Mouse (Mus musculus) liver, embryonic 14.5 days (tissue): ENCODE data around the gene Kcnq1. TPM values are rescaled to one million over a fixed set of nuclear protein-coding genes. Genes with fewer than 3 reads are reported as not detected.

Experiments
- ATAC-seq: fragments of 200-750 bp; cut with Nextera tagmentation; 2 replicates; pipeline ENCODE4 v1.8.0; 2017; ENCODE audit warnings: moderate number of reproducible peaks, mild to moderate bottlenecking, moderate library complexity; ENCODE audit not compliant: insufficient read depth
- DNase-seq, 3 experiments: peaks; one replicate each; pipeline ENCODE4 v3.0.0-alpha.2; 2012 to 2013; ENCODE audit warnings: low read depth in 3 of 3, low spot score in 3 of 3
- H3K27ac ChIP-seq: fragments of 300-500 bp; sonication (generic); 2 replicates; pipeline ENCODE4 v1.5.1; 2014; ENCODE audit warnings: moderate library complexity, mild to moderate bottlenecking, control low read depth, inconsistent platforms
- H3K27me3 ChIP-seq: fragments of 300-500 bp; sonication (generic); 2 replicates; pipeline ENCODE4 v1.6.1; 2014; ENCODE audit warnings: mild to moderate bottlenecking, low read length, moderate library complexity; ENCODE audit not compliant: control insufficient read depth, insufficient read depth
- H3K36me3 ChIP-seq: fragments of 300-500 bp; sonication (generic); replicated peaks from 2 replicates; pipeline ENCODE4 v1.6.1; 2014; ENCODE audit warnings: low read depth; ENCODE audit not compliant: control insufficient read depth, insufficient read depth
- H3K4me1 ChIP-seq, 2 experiments: fragments of 200-500 bp in 1 of 2; fragments of 300-500 bp in 1 of 2; sonication (generic) in 1 of 2; replicated peaks; 2 replicates each; pipeline ENCODE4 v1.6.1; 2012 to 2014; ENCODE audit warnings: antibody characterized with exemption in 1 of 2, inconsistent platforms in 1 of 2, low read length in 1 of 2; ENCODE audit not compliant: control insufficient read depth in 2 of 2, insufficient read depth in 2 of 2
- H3K4me2 ChIP-seq: fragments of 300-500 bp; sonication (generic); 2 replicates; pipeline ENCODE4 v1.6.1; 2014; ENCODE audit warnings: low read depth, mild to moderate bottlenecking, control low read depth, moderate library complexity
- H3K4me3 ChIP-seq, 2 experiments: fragments of 200-500 bp in 1 of 2; fragments of 300-500 bp in 1 of 2; sonication (generic) in 1 of 2; 2 replicates each; pipeline ENCODE4 v1.5.1; 2012 to 2014; ENCODE audit warnings: low read depth in 2 of 2, low read length in 2 of 2, mild to moderate bottlenecking in 2 of 2, control low read depth in 1 of 2, inconsistent platforms in 1 of 2, moderate library complexity in 1 of 2; ENCODE audit not compliant: insufficient read depth in 1 of 2
- H3K9ac ChIP-seq: fragments of 300-500 bp; sonication (generic); replicated peaks from 2 replicates; pipeline ENCODE4 v1.6.1; 2014; ENCODE audit warnings: mild to moderate bottlenecking, control low read depth, moderate library complexity
- H3K9me3 ChIP-seq: fragments of 300-500 bp; sonication (generic); 2 replicates; pipeline ENCODE4 v1.6.1; 2016; ENCODE audit warnings: low read length, mixed read lengths; ENCODE audit not compliant: control insufficient read depth
- CTCF ChIP-seq: IDR thresholded peaks from 2 replicates; pipeline ENCODE4 v1.5.1; 2016; ENCODE audit warnings: antibody characterized with exemption, low read depth, control low read depth
- EP300 ChIP-seq: IDR thresholded peaks from 2 replicates; pipeline ENCODE4 v1.6.1; 2016; ENCODE audit warnings: antibody characterized with exemption, low read depth
- WGBS: fragments of 180-500 bp; shearing (Covaris S2); extraction: QIAGEN DNeasy Blood & Tissue Kit; methylation state at CpG from one replicate; pipeline ENCODE4 v1.1.7; 2014; ENCODE audit not compliant: insufficient replicate concordance; 5-methylcytosine and 5-hydroxymethylcytosine counted together
- polyA plus RNA-seq, 2 experiments: library from polyadenylated mRNA; depleted of rRNA in 1 of 2; stranded (reverse) in 1 of 2; unstranded in 1 of 2; fragments of >200 nt; fragmentation: Nextera tagmentation in 1 of 2; extraction: Ambion mirVana in 1 of 2; gene quantifications; 2 replicates each; pipeline versions ENCODE4 v1.2.1 to v1.2.3; 2012 to 2014

Gene Kcnq1
- polyA plus RNA-seq, 2 experiments = 0.12 to 0.41 TPM

DNA sequence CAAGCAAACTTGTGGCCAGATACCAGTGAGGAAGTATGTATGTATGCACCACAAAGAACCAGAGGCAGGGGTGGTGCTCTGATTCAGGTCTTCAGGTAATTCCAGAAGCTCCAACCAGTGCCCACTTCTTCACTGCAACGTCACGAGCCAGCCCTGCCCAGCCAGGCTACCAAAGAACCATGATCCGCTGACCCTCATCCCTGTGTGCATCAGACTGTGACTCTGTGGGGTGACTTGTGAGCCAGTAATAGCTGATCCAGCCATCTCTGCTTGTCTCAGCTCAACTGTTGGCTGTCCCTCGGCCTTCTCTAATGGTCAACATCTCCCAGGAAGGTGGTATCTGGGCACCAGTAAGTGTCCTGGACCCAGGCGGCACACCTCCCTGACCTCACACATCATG lies 197.4 kb downstream of the Kcnq1 start:
- H3K4me3 ChIP-seq = no peak overlapping the region
- no peaks in the 10 kb centered on the region for H3K36me3 ChIP-seq
- H3K27ac ChIP-seq = no peak overlapping the region
- DNase-seq = no peak
- ATAC-seq = no peak
- 62% methylated on average over 5 of the region's 5 CpGs for WGBS
- H3K9ac ChIP-seq = no peak overlapping the region
- H3K9me3 ChIP-seq = no peaks in the 10 kb centered on the region
- TF ChIP-seq EP300 = no peak
- TF ChIP-seq CTCF = no peak
- no peaks in the 10 kb centered on the region for H3K27me3 ChIP-seq
- H3K4me2 ChIP-seq = no peak overlapping the region
- H3K4me1 ChIP-seq = no peaks in the 10 kb centered on the region

DNA sequence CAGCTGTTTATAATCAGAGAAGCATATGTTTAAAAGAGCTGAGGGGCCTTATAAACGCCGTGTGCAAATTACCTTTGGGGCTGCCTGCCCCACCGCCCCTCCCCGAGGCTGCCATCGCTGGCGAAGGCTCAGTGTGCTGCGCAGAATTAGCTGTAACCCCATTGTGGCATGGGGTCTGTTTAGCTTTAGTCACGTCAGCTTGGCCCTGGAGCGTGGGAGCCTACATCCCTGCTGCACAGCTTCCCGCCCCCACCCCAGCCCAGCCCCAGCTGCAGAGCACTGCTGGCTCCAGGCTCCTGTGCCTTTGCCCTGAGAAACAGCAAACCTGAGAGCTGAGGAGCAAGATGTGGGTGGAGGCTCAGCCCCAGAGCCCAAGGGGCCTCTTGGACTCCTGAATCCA lies 199.6 kb downstream of the Kcnq1 start:
- TF ChIP-seq EP300 (no peak), CTCF (no peak)
- H3K27me3 ChIP-seq = no peaks in the 10 kb centered on the region
- no peak overlapping the region for H3K9ac ChIP-seq
- ATAC-seq (no peak), DNase-seq (no peak)
- H3K27ac ChIP-seq = no peak overlapping the region
- 0 out of 4 replicates have a peak, but pooled peaks cover 0 to 3% of the 10 kb centered on the region in 2 experiments for H3K4me1 ChIP-seq
- no peaks in the 10 kb centered on the region for H3K36me3 ChIP-seq
- no peaks in the 10 kb centered on the region for H3K9me3 ChIP-seq
- H3K4me2 ChIP-seq = no peak overlapping the region
- no peak overlapping the region for H3K4me3 ChIP-seq
- 66% methylated on average over 10 of the region's 10 CpGs for WGBS

DNA sequence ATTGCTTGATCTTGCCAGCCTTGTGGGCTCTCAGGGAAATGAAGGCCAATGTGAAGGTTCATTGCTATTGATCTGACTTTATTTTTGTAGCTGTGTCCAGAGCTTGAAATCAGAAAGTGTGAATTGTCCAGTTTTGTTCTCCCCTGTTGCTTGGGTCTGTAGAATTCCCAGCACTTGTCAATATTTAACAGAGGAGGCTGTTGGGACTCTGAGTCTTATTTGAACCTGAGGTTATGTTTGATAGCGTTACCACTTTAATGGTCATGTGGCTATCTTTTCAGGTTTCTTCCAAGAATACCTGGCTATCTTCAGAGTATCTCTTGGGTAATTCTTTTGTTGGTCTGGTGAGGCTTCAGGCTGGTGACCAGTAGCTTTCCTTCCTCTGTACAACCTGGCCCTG lies 201.8 kb downstream of the Kcnq1 start:
- H3K36me3 ChIP-seq = no peaks in the 10 kb centered on the region
- ATAC-seq (no peak), DNase-seq (no peak)
- 62% methylated on average over 1 of the region's 1 CpGs for WGBS
- no peak overlapping the region for H3K9ac ChIP-seq
- no peaks in the 10 kb centered on the region for H3K27me3 ChIP-seq
- no peak overlapping the region for H3K27ac ChIP-seq
- no peak overlapping the region for H3K4me3 ChIP-seq
- no peaks in the 10 kb centered on the region for H3K9me3 ChIP-seq
- H3K4me1 ChIP-seq = 0 out of 4 replicates have a peak, but pooled peaks cover 0 to 4% of the 10 kb centered on the region in 2 experiments
- no peak overlapping the region for H3K4me2 ChIP-seq
- TF ChIP-seq EP300 (no peak), CTCF (no peak)

DNA sequence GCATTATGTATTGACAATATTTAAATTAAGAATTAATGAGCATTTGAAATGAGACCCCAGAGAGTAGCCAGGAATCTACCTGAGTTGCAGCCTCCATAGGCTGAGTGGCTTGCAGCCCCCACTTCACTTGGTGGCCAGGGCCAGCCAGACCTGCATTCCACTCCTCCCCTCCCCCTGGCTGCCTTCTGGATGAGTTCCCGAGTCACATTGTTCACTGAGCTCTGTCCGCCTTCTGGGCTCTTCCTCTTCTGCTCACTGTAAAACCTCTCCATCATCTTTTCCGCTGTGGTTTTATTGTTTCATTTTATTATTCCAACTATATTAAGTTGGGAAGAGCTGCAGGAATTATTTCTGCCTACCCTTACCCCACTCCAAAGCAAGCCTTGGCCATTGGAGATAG lies 204.1 kb downstream of the Kcnq1 start:
- no peak overlapping the region for H3K9ac ChIP-seq
- no peak overlapping the region for H3K27ac ChIP-seq
- TF ChIP-seq CTCF = no peak
- no peak for TF ChIP-seq EP300
- H3K36me3 ChIP-seq = no peaks in the 10 kb centered on the region
- no peaks in the 10 kb centered on the region for H3K27me3 ChIP-seq
- H3K4me1 ChIP-seq = peaks cover 0 to 17% of the 10 kb centered on the region in 2 experiments; a peak in 2 of 4 replicates
- H3K4me3 ChIP-seq = no peak overlapping the region
- H3K9me3 ChIP-seq = no peaks in the 10 kb centered on the region
- DNase-seq (no peak), ATAC-seq (no peak)
- 45% methylated on average over 3 of the region's 3 CpGs for WGBS
- no peak overlapping the region for H3K4me2 ChIP-seq

DNA sequence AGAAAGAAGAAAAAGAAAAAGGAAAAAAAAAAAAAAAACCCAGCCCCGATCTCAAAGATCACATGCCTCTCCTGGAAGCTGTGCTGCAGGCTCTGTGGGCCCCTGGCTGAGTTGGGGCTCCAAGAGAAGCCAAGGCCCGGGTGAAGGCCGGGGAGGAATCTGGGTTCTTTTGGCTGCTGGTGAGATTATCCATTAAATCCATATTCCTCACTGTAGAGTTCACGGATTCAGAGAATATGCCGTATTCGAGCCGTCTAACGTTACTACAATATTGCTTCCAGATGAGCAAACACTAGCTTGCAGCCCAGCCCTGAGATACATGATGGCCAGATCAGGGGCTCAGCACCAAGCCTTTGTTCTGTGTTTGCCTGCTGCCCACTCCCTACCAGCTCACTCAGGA lies 204.7 kb downstream of the Kcnq1 start:
- Histone ChIP-seq H3K9ac (no peak overlapping the region), H3K4me1 (peaks cover 0 to 17% of the 10 kb centered on the region in 2 experiments; a peak in 2 of 4 replicates), H3K4me3 (no peak overlapping the region)

More for the DNA sequence above, 204.7 kb downstream of the Kcnq1 start:
- Histone ChIP-seq H3K4me2 (no peak overlapping the region), H3K27me3 (no peaks in the 10 kb centered on the region), H3K36me3 (no peaks in the 10 kb centered on the region), H3K27ac (no peak overlapping the region), H3K9me3 (no peaks in the 10 kb centered on the region)
- ATAC-seq (no peak), DNase-seq (no peak)
- no peak for TF ChIP-seq EP300
- no peak for TF ChIP-seq CTCF
- 78% methylated on average over 8 of the region's 8 CpGs for WGBS
